ENCODE assay signal across 18 mouse cellular contexts in the genomic region with DNA sequence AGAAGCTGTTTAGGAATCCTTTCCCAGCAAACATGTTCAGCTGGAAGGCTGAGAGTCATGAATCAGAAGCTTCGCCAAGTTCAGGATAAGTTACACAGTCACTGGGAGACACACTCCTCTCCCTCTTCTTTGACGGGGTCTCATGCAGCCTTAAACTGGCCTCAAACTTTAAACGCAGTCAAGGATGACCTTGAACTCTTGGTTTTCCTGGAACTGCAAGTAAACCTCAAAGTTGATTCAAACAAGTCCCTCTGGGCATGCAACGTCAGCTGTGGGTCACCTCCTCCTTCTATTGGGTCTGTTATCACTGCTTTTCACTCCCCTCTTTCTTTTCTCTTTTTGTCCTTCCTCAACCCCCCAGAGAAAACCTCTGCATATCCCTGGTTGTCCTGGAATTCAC.
"Had no signal": no experiment of that assay in that cellular context is flagged by ENCODE, and none has a peak within 500 bp of the region (broad histone marks: within the 10 kb centered on the region; RNA-seq: fewer than 3 reads in every experiment).

No protein-coding gene starts in this region.

- H3K4me3 ChIP-seq: layer of hippocampus, adult 2 months; limb, embryonic 10.5 days; limb, embryonic 13.5 days had no signal

- H3K27me3 ChIP-seq: limb, embryonic 13.5 days had no signal

- H3K4me2 ChIP-seq: limb, embryonic 13.5 days; midbrain, embryonic 11.5 days had no signal

- H3K9ac ChIP-seq: limb, embryonic 13.5 days; liver, embryonic 14.5 days had no signal

- H3K27ac ChIP-seq: limb, embryonic 10.5 days; limb, embryonic 13.5 days; liver, embryonic 14.5 days; stomach, postnatal 0 days had no signal

- H3K9me3 ChIP-seq: limb, embryonic 10.5 days; limb, embryonic 13.5 days had no signal

- DNase-seq: kidney, adult 2 months; kidney, postnatal 14 days; layer of hippocampus, adult 9-11 months; liver; lung, adult 2 months; lung, postnatal 14 days; lung, postnatal 4 days; midbrain, embryonic 14.5 days; right cerebral cortex, postnatal 14 days; right cerebral cortex, postnatal 4 days; thymus, adult 2 months; thymus, postnatal 14 days had no signal
